Mouse (Mus musculus) v-Abl transformed pro-B cells (cell line): ENCODE measurements around the gene Myl3.

Experiments used
- in situ Hi-C, 2 experiments: fragments of 400-800 bp; cut with MboI; formaldehyde crosslinking; loops; one replicate each; pipeline ENCODE4 v1.15.1; 2025; ENCODE audit not compliant: unreplicated experiment in 2 of 2

The Myl3 gene

GRCm38 (mm10) chr9:110741711-110742294 is at the start of gene Myl3:
Myl3 (plus strand) TSS chr9:110741861.
- in situ Hi-C loops = no loop called here

GRCm38 (mm10) chr9:110695165-110695755 is 46.4 kb upstream of the Myl3 start:
- in situ Hi-C loops = no loop called here

- in situ Hi-C loops = no loop called here
These were observed 45.2 kb upstream of the Myl3 start for GRCm38 (mm10) chr9:110696427-110696826.

- in situ Hi-C loops = no loop called here
These were observed 44.2 kb upstream of the Myl3 start for GRCm38 (mm10) chr9:110697465-110697864.

- in situ Hi-C loops = no loop called here
These were observed 42.1 kb upstream of the Myl3 start for GRCm38 (mm10) chr9:110699574-110699973.

GRCm38 (mm10) chr9:110701114-110702032 is 40.3 kb upstream of the Myl3 start:
- in situ Hi-C loops = no loop called here

- in situ Hi-C loops = no loop called here
These were observed 38.8 kb upstream of the Myl3 start for GRCm38 (mm10) chr9:110702848-110703247.

- in situ Hi-C loops = no loop called here
These were observed 37.7 kb upstream of the Myl3 start for GRCm38 (mm10) chr9:110703951-110704350.

- in situ Hi-C loops = no loop called here
These were observed 34.9 kb upstream of the Myl3 start for GRCm38 (mm10) chr9:110706784-110707183.

GRCm38 (mm10) chr9:110709640-110710258 is 31.9 kb upstream of the Myl3 start:
- in situ Hi-C loops = loop anchor here (5.0 to 10.0 kb wide), 4 partner anchors 68 to 297 kb away; partner anchors contain the start of gene Als2cl (in 1 of the 2)

GRCm38 (mm10) chr9:110711532-110711931 is 30.1 kb upstream of the Myl3 start:
- in situ Hi-C loops = loop anchor here (5.0 to 10.0 kb wide), 4 partner anchors 66 to 299 kb away; partner anchors contain the start of gene Als2cl (in 1 of the 2)

GRCm38 (mm10) chr9:110711996-110712395 is 29.7 kb upstream of the Myl3 start:
- in situ Hi-C loops = loop anchor here (5.0 to 10.0 kb wide), 4 partner anchors 65 to 300 kb away; partner anchors contain the start of gene Als2cl (in 1 of the 2)

GRCm38 (mm10) chr9:110712545-110712944 is 29.1 kb upstream of the Myl3 start:
- in situ Hi-C loops = loop anchor here (5.0 to 10.0 kb wide), 4 partner anchors 65 to 300 kb away; partner anchors contain the start of gene Als2cl (in 1 of the 2)

- in situ Hi-C loops = loop anchor here (5.0 to 10.0 kb wide), 4 partner anchors 64 to 301 kb away; partner anchors contain the start of gene Als2cl (in 1 of the 2)
These were observed 28.3 kb upstream of the Myl3 start for GRCm38 (mm10) chr9:110713389-110713788.

GRCm38 (mm10) chr9:110715426-110715825 is 26.2 kb upstream of the Myl3 start:
- in situ Hi-C loops = loop anchor here in 1 of 2 experiments (10.0 kb wide), 1 partner anchor 159 kb away; the partner anchor contains the start of gene Als2cl

- in situ Hi-C loops = loop anchor here in 1 of 2 experiments (10.0 kb wide), 1 partner anchor 158 kb away; the partner anchor contains the start of gene Als2cl
These were observed 24.9 kb upstream of the Myl3 start for GRCm38 (mm10) chr9:110716775-110717174.

GRCm38 (mm10) chr9:110718071-110718470 is 23.6 kb upstream of the Myl3 start:
- in situ Hi-C loops = loop anchor here in 1 of 2 experiments (10.0 kb wide), 1 partner anchor 157 kb away; the partner anchor contains the start of gene Als2cl

- in situ Hi-C loops = loop anchor here in 1 of 2 experiments (10.0 kb wide), 1 partner anchor 156 kb away; the partner anchor contains the start of gene Als2cl
These were observed 22.9 kb upstream of the Myl3 start for GRCm38 (mm10) chr9:110718810-110719209.

GRCm38 (mm10) chr9:110719977-110720376 is 21.7 kb upstream of the Myl3 start:
- in situ Hi-C loops = loop anchor here in 1 of 2 experiments (10.0 kb wide), 1 partner anchor 155 kb away; the partner anchor contains the start of gene Als2cl

GRCm38 (mm10) chr9:110722060-110722459 is 19.6 kb upstream of the Myl3 start:
- in situ Hi-C loops = no loop called here
